Mouse (Mus musculus) liver, embryonic 14.5 days (tissue): Measurements from ENCODE around the gene Ttll13.

Source experiments
- CTCF ChIP-seq: IDR thresholded peaks from 2 replicates; pipeline ENCODE4 v1.5.1; 2016; ENCODE audit warnings: antibody characterized with exemption, low read depth, control low read depth
- EP300 ChIP-seq: IDR thresholded peaks from 2 replicates; pipeline ENCODE4 v1.6.1; 2016; ENCODE audit warnings: antibody characterized with exemption, low read depth

- no peak for TF ChIP-seq CTCF
- no peak for TF ChIP-seq EP300
Measured at GRCm38 (mm10) chr7:80213604-80214003, 32.6 kb upstream of the Ttll13 start.
